Mouse (Mus musculus): ENCODE results near the gene Atf7.

GRCm38 (mm10) chr15:102483136-102483535 is 142.1 kb downstream of the Atf7 start:
- TF ChIP-seq CTCF (IDR thresholded peaks at IDR 0.05) (no peak), EP300 (IDR thresholded peaks at IDR 0.05) (no peak)
